Mouse (Mus musculus): ENCODE data around the gene Kif6.

DNA sequence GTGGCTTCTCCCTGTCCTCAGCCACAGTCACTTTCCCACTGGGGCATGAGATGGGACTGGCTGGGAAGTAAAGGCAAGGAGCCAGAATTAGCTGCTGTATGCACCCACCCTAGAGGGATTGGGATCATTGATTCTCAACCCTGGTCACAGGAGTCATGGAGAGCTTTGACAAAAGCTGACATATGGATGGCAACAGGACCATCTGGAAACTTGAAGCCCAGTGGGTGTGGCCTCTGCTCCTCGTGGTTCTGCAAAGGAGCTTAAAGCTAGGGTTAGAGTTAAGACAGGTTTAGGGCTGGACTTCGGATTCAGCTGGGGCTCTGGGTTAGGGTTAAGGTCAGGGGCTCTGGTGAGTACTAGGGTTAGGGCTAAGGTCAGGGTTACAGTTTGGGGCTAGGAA is 69.2 kb downstream of the Kif6 start:
- no peak for TF ChIP-seq POLR2A (IDR thresholded peaks at IDR 0.05; ENCODE audit: low read depth, low read length)
- TF ChIP-seq CTCF (IDR thresholded peaks at IDR 0.05; ENCODE audit: extremely low read depth, insufficient read length, insufficient replicate concordance, low read depth, low read length) = no peak
